Mouse (Mus musculus): Measurements from ENCODE around the gene Il12rb1.

The Il12rb1 gene

GRCm38 (mm10) chr8:70808239-70808638 is at the start of gene Il12rb1:
Gene Il12rb1 (plus strand): TSS chr8:70808449.
- no peak for DNase-seq

- DNase-seq: peak; percentile 86 to 92
Measured at GRCm38 (mm10) chr8:70758616-70759561, 49.4 kb upstream of the Il12rb1 start.

GRCm38 (mm10) chr8:70760350-70760749 is 47.9 kb upstream of the Il12rb1 start:
- no peak for DNase-seq

GRCm38 (mm10) chr8:70760775-70761406 is 47.4 kb upstream of the Il12rb1 start, which contains the start of gene Mpv17l2:
Gene Mpv17l2 (minus strand): TSS chr8:70760946.
- DNase-seq: peak; percentile 96 to 97

GRCm38 (mm10) chr8:70762118-70762517 is 46.1 kb upstream of the Il12rb1 start:
- peak in 1 of 2 experiments; percentile 16 for DNase-seq

GRCm38 (mm10) chr8:70763354-70763753 is 44.9 kb upstream of the Il12rb1 start:
- DNase-seq: peak; percentile 85 to 88

- no peak for DNase-seq
Measured at GRCm38 (mm10) chr8:70764026-70764425, 44.2 kb upstream of the Il12rb1 start.

- peak in 1 of 2 experiments; percentile 38 for DNase-seq
Measured at GRCm38 (mm10) chr8:70764676-70765075, 43.6 kb upstream of the Il12rb1 start.

GRCm38 (mm10) chr8:70765329-70765728 is 42.9 kb upstream of the Il12rb1 start:
- no peak for DNase-seq

GRCm38 (mm10) chr8:70765838-70766570 is 42.2 kb upstream of the Il12rb1 start:
- peak; percentile 46 to 52 for DNase-seq

- DNase-seq: peak; percentile 61 to 65
Measured at GRCm38 (mm10) chr8:70766571-70767440, 41.4 kb upstream of the Il12rb1 start.

- DNase-seq: peak; percentile 29 to 45
Measured at GRCm38 (mm10) chr8:70767503-70767902, 40.7 kb upstream of the Il12rb1 start.

- DNase-seq: peak; percentile 22 to 31
Measured at GRCm38 (mm10) chr8:70768231-70768776, 39.9 kb upstream of the Il12rb1 start.

GRCm38 (mm10) chr8:70768956-70769355 is 39.3 kb upstream of the Il12rb1 start:
- peak in 1 of 2 experiments; percentile 44 for DNase-seq

- peak; percentile 98 to 99 for DNase-seq
Measured at GRCm38 (mm10) chr8:70769359-70769758, 38.9 kb upstream of the Il12rb1 start.

GRCm38 (mm10) chr8:70769858-70770257 is 38.4 kb upstream of the Il12rb1 start:
- no peak for DNase-seq

- no peak for DNase-seq
Measured at GRCm38 (mm10) chr8:70770748-70771147, 37.5 kb upstream of the Il12rb1 start.

GRCm38 (mm10) chr8:70771217-70771616 is 37.0 kb upstream of the Il12rb1 start:
- DNase-seq: no peak

GRCm38 (mm10) chr8:70772075-70772474 is 36.2 kb upstream of the Il12rb1 start:
- no peak for DNase-seq

- DNase-seq: no peak
Measured at GRCm38 (mm10) chr8:70772890-70773289, 35.4 kb upstream of the Il12rb1 start.

- DNase-seq: peak; percentile 79 to 89
Measured at GRCm38 (mm10) chr8:70773410-70773809, 34.8 kb upstream of the Il12rb1 start.

- DNase-seq: peak; percentile 92 to 97
Measured at GRCm38 (mm10) chr8:70773833-70774232, 34.4 kb upstream of the Il12rb1 start.

Data from cerebellum, postnatal 10 days (tissue).